Mouse (Mus musculus) liver, adult 2 months (tissue): Measurements from ENCODE around the gene Atp5c1.

Source experiments
- CTCF ChIP-seq: fragments of 200-500 bp; IDR thresholded peaks from 2 replicates; pipeline ENCODE4 v1.5.1; 2011; ENCODE audit warnings: low read depth, low read length, control low read depth
- POLR2A ChIP-seq: fragments of 200-500 bp; IDR thresholded peaks from 2 replicates; pipeline ENCODE4 v1.6.1; 2011; ENCODE audit warnings: low read length, control low read depth; ENCODE audit not compliant: insufficient read depth; ENCODE audit errors: extremely low read depth

DNA sequence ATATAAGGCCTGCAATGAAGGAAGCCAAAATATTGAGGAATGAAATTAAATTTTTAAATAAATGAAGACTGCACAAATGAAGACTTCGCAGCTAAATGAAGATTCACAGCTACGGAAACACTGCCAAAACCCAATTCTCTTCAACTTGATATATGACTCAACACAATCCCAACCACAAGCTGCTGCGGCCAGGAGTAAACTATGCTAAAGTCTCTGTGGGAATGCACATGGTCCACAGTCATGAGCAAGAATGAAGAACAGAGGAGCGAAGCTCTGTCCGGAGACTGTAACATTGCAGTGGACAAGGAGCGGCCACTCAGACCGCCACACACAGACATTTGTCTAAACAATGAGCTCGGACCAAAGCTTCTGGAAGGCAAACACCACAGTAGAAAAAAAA, 3.6 kb downstream of the Atp5c1 start:
- TF ChIP-seq CTCF (no peak), POLR2A (no peak)
